Mouse (Mus musculus) embryonic facial prominence, embryonic 13.5 days (tissue): ENCODE measurements around the gene Hif3a. TPM values are rescaled to one million over a fixed set of nuclear protein-coding genes. Genes with fewer than 3 reads are reported as not detected.

Source experiments
- ATAC-seq: fragments of 200-750 bp; cut with Nextera tagmentation; 2 replicates; pipeline ENCODE4 v1.8.0; 2017; ENCODE audit warnings: low read depth; ENCODE audit not compliant: insufficient number of reproducible peaks, insufficient read depth, low FRiP score, low TSS enrichment
- H3K27ac ChIP-seq: fragments of 300-500 bp; sonication (generic); 2 replicates; pipeline ENCODE4 v1.5.1; 2015; ENCODE audit warnings: moderate library complexity, mild to moderate bottlenecking, inconsistent platforms
- H3K27me3 ChIP-seq: fragments of 300-500 bp; sonication (generic); 2 replicates; pipeline ENCODE4 v1.6.1; 2015; ENCODE audit warnings: mild to moderate bottlenecking, inconsistent platforms
- H3K36me3 ChIP-seq: fragments of 300-500 bp; sonication (generic); 2 replicates; pipeline ENCODE4 v1.6.1; 2015; ENCODE audit warnings: mild to moderate bottlenecking, inconsistent platforms
- H3K4me1 ChIP-seq: fragments of 300-500 bp; sonication (generic); 2 replicates; pipeline ENCODE4 v1.6.1; 2015; ENCODE audit warnings: inconsistent platforms
- H3K4me2 ChIP-seq: fragments of 300-500 bp; sonication (generic); 2 replicates; pipeline ENCODE4 v1.6.1; 2015; ENCODE audit warnings: moderate library complexity, mild to moderate bottlenecking, inconsistent platforms
- H3K4me3 ChIP-seq: fragments of 300-500 bp; sonication (generic); 2 replicates; pipeline ENCODE4 v1.5.1; 2015; ENCODE audit warnings: mild to moderate bottlenecking, inconsistent platforms
- H3K9ac ChIP-seq: fragments of 300-500 bp; sonication (generic); 2 replicates; pipeline ENCODE4 v1.6.1; 2015; ENCODE audit warnings: mild to moderate bottlenecking, inconsistent platforms
- H3K9me3 ChIP-seq: fragments of 300-500 bp; sonication (generic); 2 replicates; pipeline ENCODE4 v1.6.1; 2016; ENCODE audit warnings: inconsistent platforms
- WGBS: fragments of 180-500 bp; shearing (Covaris S2); methylation state at CpG from one replicate; pipeline ENCODE4 v1.1.7; 2015; ENCODE audit warnings: mixed read lengths; 5-methylcytosine and 5-hydroxymethylcytosine counted together
- polyA plus RNA-seq: library from polyadenylated mRNA; unstranded; fragments of >200 nt; fragmentation: Nextera tagmentation; extraction: Ambion mirVana; gene quantifications from 2 replicates; pipeline ENCODE4 v1.2.1, GENCODE M21; 2015

Hif3a gene
- polyA plus RNA-seq, 1 experiment from 2014 or later = 14.7 TPM

- no peak for ATAC-seq
- no peaks in the 10 kb centered on the region for H3K27me3 ChIP-seq
- peaks cover 13% of the 10 kb centered on the region for H3K4me1 ChIP-seq
- WGBS = 7% methylated on average over 2 of the region's 2 CpGs
- no peak overlapping the region for H3K9ac ChIP-seq
- H3K4me3 ChIP-seq = no peak overlapping the region
- no peak overlapping the region for H3K4me2 ChIP-seq
- H3K36me3 ChIP-seq = no peaks in the 10 kb centered on the region
- no peaks in the 10 kb centered on the region for H3K9me3 ChIP-seq
- no peak overlapping the region for H3K27ac ChIP-seq
Observed at GRCm38 (mm10) chr7:17066412-17066811, 4.2 kb upstream of the Hif3a start.

DNA sequence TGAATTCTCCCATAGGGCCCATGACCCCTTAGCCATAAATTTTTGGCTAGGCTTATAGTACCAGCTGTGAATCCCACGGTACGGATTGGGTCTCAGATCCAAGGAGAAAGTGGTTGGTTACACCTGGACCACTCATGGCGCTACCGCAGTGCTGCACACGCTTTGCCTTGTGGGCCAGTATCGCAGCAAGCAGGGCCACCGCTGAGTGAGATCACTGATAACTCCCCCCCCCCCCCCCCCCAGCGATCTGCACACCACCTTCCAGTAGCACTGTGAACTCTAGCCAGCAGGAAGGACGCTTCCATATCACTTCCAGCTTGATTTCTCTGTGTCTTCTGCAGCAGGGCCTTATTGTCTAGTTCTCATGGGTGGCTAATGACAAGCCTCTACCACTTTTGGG, 3.4 kb upstream of the Hif3a start:
- no peak for ATAC-seq
- Histone ChIP-seq H3K9me3 (no peaks in the 10 kb centered on the region), H3K4me3 (no peak overlapping the region), H3K9ac (no peak overlapping the region), H3K4me2 (no peak overlapping the region), H3K4me1 (peaks cover 21% of the 10 kb centered on the region), H3K27me3 (no peaks in the 10 kb centered on the region), H3K36me3 (no peaks in the 10 kb centered on the region), H3K27ac (no peak overlapping the region)
- WGBS = 88% methylated on average over 9 of the region's 9 CpGs

DNA sequence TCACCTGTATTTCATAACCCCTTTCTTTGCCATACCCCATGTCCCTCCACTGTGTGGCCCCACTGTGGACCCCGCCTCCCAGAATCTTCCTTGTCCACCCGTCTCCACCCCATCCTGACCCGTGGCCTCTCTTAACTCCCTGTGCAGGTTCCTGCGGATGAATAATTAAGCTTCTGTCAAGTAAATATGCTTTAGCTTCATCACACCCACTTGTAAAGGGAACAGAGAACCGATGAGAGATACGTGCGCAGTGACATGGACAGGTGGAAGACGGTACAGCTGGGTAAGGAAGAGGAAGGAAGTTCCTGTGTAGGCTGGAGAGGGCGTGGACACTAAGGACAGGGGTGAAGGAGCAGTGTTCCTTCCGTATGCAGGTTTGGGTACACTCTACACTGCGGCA, 618 bp upstream of the Hif3a start:
- peak overlapping the region; percentile 77 for H3K9ac ChIP-seq
- H3K4me3 ChIP-seq = peak overlapping the region; percentile 61
- peak overlapping the region; percentile 81 for H3K4me2 ChIP-seq
- H3K36me3 ChIP-seq = no peaks in the 10 kb centered on the region
- H3K9me3 ChIP-seq = no peaks in the 10 kb centered on the region
- no peaks in the 10 kb centered on the region for H3K27me3 ChIP-seq
- peak overlapping the region; percentile 28; the same call in 1 of the 2 replicates for H3K27ac ChIP-seq
- peaks cover 48% of the 10 kb centered on the region for H3K4me1 ChIP-seq
- WGBS = 14% methylated on average over 11 of the region's 11 CpGs
- ATAC-seq = no peak

DNA sequence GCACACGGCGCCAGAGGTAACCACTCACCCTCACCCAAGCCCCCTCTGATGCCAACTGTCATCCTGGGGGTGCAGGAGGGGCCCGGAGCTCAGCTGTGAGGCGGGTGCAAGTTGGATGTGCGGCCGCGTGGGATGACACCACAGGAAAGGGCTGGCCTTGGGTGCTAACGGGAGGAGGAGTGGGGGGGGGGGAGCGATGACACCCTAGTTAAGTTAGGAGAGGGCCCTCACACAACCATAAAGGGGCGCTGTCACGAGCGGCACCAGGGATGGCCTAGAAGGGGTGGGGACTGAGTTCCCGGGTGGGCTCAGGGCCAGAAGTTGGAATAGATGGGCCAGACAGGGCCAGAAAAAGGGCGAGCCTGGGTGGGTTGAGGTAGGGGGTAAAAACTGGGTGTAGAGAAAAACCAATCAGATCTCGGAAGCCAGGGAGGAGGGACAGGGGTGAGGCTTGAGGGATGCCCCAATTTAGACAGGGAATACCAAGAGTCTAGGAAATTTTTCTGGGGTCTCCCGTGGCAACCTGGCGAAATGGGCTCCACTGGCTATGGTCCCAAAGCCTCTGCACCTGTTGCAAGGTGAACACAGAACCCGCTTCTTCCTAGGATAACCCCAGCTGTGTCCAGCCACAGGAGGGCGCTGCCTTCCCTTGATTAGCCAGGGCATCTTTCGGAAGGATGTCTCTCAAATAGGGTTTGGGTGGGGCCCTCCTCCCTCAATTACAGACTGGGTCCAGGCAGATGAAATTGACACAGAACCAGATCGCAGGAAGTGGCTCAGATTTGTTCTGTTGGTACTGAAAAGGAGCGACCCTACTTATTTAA, 1.2 kb downstream of the Hif3a start:
- peak overlapping the region; percentile 81 for H3K4me2 ChIP-seq
- WGBS = 79% methylated on average over 22 of the region's 22 CpGs
- H3K36me3 ChIP-seq = no peaks in the 10 kb centered on the region
- H3K4me3 ChIP-seq = peak overlapping the region; percentile 61
- H3K27me3 ChIP-seq = no peaks in the 10 kb centered on the region
- peak overlapping the region; percentile 97 for H3K27ac ChIP-seq
- no peaks in the 10 kb centered on the region for H3K9me3 ChIP-seq
- H3K4me1 ChIP-seq = peaks cover 64% of the 10 kb centered on the region
- H3K9ac ChIP-seq = peak overlapping the region; percentile 77
- no peak for ATAC-seq

GRCm38 (mm10) chr7:17060031-17060781, 2.0 kb downstream of the Hif3a start:
- 30% methylated on average over 9 of the region's 9 CpGs for WGBS
- Histone ChIP-seq H3K4me1 (peaks cover 70% of the 10 kb centered on the region), H3K9ac (peak overlapping the region; percentile 77), H3K27ac (peak overlapping the region; percentile 97), H3K4me3 (peak overlapping the region; percentile 61), H3K27me3 (no peaks in the 10 kb centered on the region), H3K36me3 (no peaks in the 10 kb centered on the region), H3K4me2 (peak overlapping the region; percentile 81), H3K9me3 (no peaks in the 10 kb centered on the region)
- ATAC-seq = peak; percentile 44; the same call in 1 of the 2 replicates

DNA sequence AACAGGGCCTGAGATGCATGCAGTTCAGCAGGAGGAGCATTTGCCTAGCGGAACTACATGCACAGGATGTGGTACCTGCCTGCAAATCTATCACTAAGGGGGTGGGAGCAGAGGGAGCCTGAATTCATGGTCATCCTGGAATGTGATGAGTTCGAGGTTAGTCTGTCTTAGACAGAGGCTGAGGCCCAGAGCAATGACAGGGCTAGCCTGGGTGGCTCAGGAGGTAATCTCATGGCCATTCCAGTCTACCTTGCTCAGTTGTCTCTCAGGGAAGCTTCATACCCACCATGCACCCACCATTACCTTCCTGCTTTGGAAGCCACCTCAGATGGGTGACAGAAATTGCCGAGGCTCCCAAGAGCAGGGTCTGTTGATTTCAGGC, 2.8 kb downstream of the Hif3a start:
- 86% methylated on average over 3 of the region's 3 CpGs for WGBS
- Histone ChIP-seq H3K9me3 (no peaks in the 10 kb centered on the region), H3K27ac (peak overlapping the region; percentile 97), H3K4me1 (peaks cover 70% of the 10 kb centered on the region), H3K4me2 (peak overlapping the region; percentile 81), H3K27me3 (no peaks in the 10 kb centered on the region), H3K9ac (peak overlapping the region; percentile 77), H3K4me3 (peak overlapping the region; percentile 61), H3K36me3 (peaks cover 7% of the 10 kb centered on the region)
- ATAC-seq = no peak

- peaks cover 70% of the 10 kb centered on the region for H3K4me1 ChIP-seq
- H3K9ac ChIP-seq = peak overlapping the region; percentile 77
- H3K36me3 ChIP-seq = peaks cover 12% of the 10 kb centered on the region
- 53% methylated on average over 8 of the region's 8 CpGs for WGBS
- peak overlapping the region; percentile 97 for H3K27ac ChIP-seq
- H3K4me2 ChIP-seq = peak overlapping the region; percentile 81
- 0 out of 2 replicates have a peak, but pooled peaks cover under 1% of the 10 kb centered on the region for H3K9me3 ChIP-seq
- no peaks in the 10 kb centered on the region for H3K27me3 ChIP-seq
- peak overlapping the region; percentile 25 for H3K4me3 ChIP-seq
- no peak for ATAC-seq
Observed at GRCm38 (mm10) chr7:17058816-17059462, 3.3 kb downstream of the Hif3a start.

GRCm38 (mm10) chr7:17058071-17058689, 4.0 kb downstream of the Hif3a start:
- H3K4me1 ChIP-seq = peaks cover 69% of the 10 kb centered on the region
- 3% methylated on average over 16 of the region's 16 CpGs for WGBS
- peak overlapping the region; percentile 25 for H3K4me3 ChIP-seq

GRCm38 (mm10) chr7:17056601-17057523, 5.4 kb downstream of the Hif3a start:
- 0 out of 2 replicates have a peak, but pooled peaks have one; percentile 4 for ATAC-seq
- 29% methylated on average over 14 of the region's 14 CpGs for WGBS
- no peaks in the 10 kb centered on the region for H3K27me3 ChIP-seq
- peaks cover 28% of the 10 kb centered on the region for H3K36me3 ChIP-seq
- H3K9me3 ChIP-seq = 0 out of 2 replicates have a peak, but pooled peaks cover 5% of the 10 kb centered on the region
- peak overlapping the region; percentile 87 for H3K4me2 ChIP-seq
- peaks cover 62% of the 10 kb centered on the region for H3K4me1 ChIP-seq
- H3K4me3 ChIP-seq = peak overlapping the region; percentile 53
- peak overlapping the region; percentile 76 for H3K9ac ChIP-seq
- H3K27ac ChIP-seq = peak overlapping the region; percentile 97

More at GRCm38 (mm10) chr7:17058071-17058689, 4.0 kb downstream of the Hif3a start:
- Histone ChIP-seq H3K9me3 (0 out of 2 replicates have a peak, but pooled peaks cover 5% of the 10 kb centered on the region), H3K27me3 (no peaks in the 10 kb centered on the region), H3K9ac (peak overlapping the region; percentile 58), H3K27ac (peak overlapping the region; percentile 97), H3K36me3 (peaks cover 20% of the 10 kb centered on the region), H3K4me2 (peak overlapping the region; percentile 81)
- peak; percentile 75 for ATAC-seq

DNA sequence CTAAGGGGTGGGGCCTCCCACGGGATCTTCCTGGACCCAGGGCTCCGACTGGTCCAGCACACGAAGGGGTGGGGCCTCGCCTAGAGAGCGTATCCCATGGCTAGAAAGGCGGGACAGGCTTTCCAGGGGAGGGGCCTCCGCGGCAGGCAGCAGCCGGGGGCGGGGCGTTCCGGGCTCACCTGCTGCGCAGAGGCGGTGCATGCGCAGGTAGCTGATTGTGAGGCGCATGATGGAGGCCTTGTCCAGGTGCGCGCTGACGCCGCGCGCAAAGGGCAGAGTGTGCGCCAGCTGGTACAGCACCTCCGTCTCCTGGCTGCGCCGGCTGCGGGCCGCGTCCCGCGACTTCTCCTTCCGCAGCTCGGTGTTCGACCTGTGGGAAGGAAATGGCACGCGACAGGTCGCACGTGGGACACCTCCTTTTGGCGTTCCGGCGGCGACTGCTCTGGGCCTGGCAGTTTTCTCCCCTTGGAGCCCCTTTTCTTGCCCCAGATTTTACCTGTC, 6.1 kb downstream of the Hif3a start:
- Histone ChIP-seq H3K27ac (peak overlapping the region; percentile 97), H3K4me1 (peaks cover 55% of the 10 kb centered on the region), H3K4me3 (peak overlapping the region; percentile 53), H3K27me3 (no peaks in the 10 kb centered on the region), H3K4me2 (peak overlapping the region; percentile 87), H3K9me3 (0 out of 2 replicates have a peak, but pooled peaks cover 5% of the 10 kb centered on the region), H3K9ac (peak overlapping the region; percentile 76), H3K36me3 (peaks cover 32% of the 10 kb centered on the region)
- WGBS = under 1% methylated on average over 42 of the region's 42 CpGs
- ATAC-seq = peak; percentile 74
